Mouse (Mus musculus): ENCODE data around the gene Ino80b. TPM values are rescaled to one million over a fixed set of nuclear protein-coding genes. Genes with fewer than 3 reads are reported as not detected.

Gene Ino80b
- polyA plus RNA-seq, 1 experiment: 8.7 TPM

DNA sequence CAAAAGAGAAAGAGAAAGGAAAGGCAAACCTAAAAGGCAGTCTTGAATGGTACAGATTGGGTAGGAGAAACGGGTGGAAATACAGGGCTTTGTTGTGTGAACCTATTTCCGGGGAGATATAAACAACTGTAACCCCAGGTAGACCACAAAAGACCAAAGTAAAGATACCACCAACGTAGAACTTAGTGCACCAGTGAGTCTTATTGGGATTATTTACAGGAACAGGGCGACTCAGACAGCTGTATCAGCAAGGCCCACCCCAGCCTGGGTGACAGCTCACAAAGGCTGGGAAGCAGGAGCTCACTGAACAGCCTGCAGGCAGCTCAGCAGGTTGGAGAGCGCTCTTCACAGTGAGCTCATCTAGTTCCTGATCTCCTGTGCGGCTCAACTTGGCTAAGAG, 29.3 kb downstream of the Ino80b start:
- Histone ChIP-seq H3K27ac (replicated peaks; ENCODE audit: low read depth, low read length) (no peak overlapping the region), H3K4me1 (ENCODE audit: control insufficient read depth, insufficient read depth, insufficient read length, low read length) (peaks cover 2% of the 10 kb centered on the region; the same call in 1 of the 2 replicates), H3K4me3 (ENCODE audit: insufficient read depth, low read depth, low read length) (no peak overlapping the region)

DNA sequence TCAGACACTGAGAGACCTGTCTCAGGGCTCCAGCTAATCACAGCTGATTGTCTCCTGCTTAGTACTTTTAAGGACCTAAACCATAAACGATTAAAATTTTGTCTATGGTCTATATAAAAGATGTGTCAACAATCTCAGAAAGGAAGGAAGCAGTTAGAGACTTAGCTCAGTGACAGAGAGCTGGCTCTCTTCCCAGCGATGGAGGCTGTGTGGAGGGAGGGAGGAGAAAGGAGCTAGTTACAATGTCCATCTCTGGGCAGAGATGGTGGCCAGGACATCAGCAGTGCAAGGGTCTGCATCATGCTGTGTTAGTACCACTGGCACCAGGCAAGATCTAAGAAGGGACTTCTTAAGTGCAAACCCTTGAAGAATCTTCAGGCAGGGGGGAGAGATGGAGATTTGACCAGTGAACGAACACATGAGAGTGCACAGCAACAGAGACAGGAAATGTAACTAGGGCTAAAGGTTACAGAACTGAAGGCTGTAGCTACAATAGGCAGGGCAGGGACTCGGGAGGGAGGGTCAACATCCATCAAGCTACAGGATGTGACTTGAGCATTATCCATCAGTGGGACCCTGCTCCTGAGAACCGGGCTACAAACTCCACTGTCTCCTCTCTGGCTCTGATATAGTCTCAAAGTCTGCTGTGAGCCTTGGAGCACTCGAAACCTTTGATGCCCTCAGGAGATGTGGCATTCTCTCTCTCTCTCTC, 32.7 kb downstream of the Ino80b start:
- peaks cover 2% of the 10 kb centered on the region; the same call in 1 of the 2 replicates for H3K4me1 ChIP-seq (ENCODE audit: control insufficient read depth, insufficient read depth, insufficient read length, low read length)
- no peak overlapping the region for H3K4me3 ChIP-seq (ENCODE audit: insufficient read depth, low read depth, low read length)
- H3K27ac ChIP-seq (replicated peaks; ENCODE audit: low read depth, low read length): peak overlapping the region; percentile 30; the same call in 1 of the 2 replicates

DNA sequence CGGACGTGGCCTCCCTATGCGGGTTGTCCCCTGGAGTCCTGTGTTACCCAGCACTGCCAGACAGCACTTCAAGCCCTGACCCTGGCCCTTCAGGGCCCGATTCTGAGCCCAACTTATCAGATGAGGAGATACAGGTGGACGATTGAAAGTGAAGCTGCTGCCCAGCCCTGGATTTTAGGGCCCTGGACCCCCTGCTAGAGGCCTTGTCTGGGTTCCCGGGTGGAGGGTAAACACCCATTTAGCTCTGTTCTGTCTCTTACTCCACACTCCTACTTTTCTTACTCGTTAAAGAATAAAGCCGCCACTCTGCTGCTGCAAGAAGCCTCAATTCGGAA, 37.3 kb downstream of the Ino80b start:
- peaks cover 2% of the 10 kb centered on the region; the same call in 1 of the 2 replicates for H3K4me1 ChIP-seq (ENCODE audit: control insufficient read depth, insufficient read depth, insufficient read length, low read length)
- H3K27ac ChIP-seq (replicated peaks; ENCODE audit: low read depth, low read length): no peak overlapping the region
- H3K4me3 ChIP-seq (ENCODE audit: insufficient read depth, low read depth, low read length): peak overlapping the region; percentile 60

DNA sequence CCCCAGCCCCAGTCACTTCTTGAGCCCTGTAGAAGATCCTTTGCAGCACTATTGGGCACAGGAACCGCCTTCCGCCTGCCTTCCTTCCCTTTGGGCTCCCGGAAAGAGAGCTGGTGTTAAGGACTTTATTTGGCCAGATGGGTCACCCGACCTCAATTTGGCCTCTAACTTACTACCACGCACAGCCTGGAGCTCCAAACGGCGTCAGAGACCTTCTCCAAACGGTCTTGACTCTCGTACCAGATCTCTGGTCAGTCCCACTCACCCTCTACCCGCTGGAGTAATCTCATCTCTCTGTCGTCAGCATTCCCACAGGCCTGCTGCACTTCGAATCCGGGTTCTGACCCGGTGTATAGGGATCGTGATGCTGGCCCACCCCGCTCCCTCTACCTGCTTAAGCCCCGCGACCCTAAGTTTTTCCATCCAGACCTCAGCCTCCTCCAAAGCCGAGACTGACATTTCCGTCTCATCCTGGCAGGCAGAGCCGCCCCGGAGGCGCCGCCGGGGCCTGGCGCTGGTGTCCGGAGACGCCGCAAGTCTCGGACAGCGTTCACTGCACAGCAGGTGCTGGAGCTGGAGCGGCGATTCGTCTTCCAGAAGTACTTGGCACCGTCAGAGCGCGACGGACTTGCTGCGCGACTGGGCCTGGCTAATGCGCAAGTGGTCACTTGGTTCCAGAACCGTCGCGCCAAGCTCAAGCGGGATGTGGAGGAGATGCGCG, 37.9 kb downstream of the Ino80b start:
- H3K4me3 ChIP-seq (ENCODE audit: insufficient read depth, low read depth, low read length): peak overlapping the region; percentile 60
- H3K27ac ChIP-seq (replicated peaks; ENCODE audit: low read depth, low read length): peak overlapping the region; percentile 81
- H3K4me1 ChIP-seq (ENCODE audit: control insufficient read depth, insufficient read depth, insufficient read length, low read length): no peaks in the 10 kb centered on the region

DNA sequence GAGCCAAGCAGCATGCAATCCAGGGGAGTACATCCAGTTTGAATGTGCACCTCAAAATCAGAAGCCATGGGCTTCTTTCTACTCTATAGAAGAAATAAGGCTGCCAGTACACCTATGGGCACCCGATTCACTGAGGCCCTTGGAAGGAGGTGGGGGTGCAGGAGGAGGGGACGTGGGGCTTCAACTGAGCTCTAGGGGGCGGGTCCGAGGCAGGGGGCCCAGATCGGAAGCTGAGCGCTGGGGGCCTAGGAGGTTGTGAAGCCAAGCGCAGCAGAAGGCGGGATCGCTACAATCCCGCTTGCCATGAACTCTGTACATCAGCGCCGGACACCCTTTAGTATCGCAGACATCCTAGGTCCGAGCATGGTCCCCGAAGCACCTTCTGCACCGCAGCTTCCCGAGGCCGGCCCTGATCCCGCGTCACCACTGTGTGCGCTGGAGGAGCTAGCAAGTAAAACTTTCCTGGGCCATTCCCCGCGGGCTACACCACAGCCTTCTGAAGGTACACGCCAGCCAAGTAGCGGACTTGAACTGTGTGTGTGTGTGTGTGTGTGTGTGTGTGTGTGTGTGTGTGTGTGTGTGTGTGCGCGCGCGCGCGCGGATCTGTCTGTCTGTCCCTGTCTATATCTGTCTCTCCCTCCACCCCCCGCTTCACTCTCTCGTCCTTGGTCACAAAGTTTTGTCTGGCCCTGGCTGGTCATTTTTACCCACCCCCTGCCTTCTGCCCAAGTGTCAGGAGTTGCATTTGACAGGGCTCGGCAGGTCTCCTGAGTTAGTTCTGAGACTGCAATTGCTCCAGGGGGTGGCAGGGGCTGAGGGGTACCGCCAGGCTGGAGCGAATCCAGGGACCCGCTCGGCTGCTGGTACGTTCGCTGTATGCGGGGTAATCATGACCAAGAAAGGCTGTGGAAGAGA, 38.9 kb downstream of the Ino80b start, which contains the start of gene Lbx2:
Gene Lbx2, plus strand, starts transcription at position 247 of the 915 bp plus-strand sequence.
- Histone ChIP-seq H3K4me3 (ENCODE audit: insufficient read depth, low read depth, low read length) (peak within 1 kb of the TSS; percentile 60), H3K27ac (replicated peaks; ENCODE audit: low read depth, low read length) (peak within 1 kb of the TSS; percentile 81), H3K4me1 (ENCODE audit: control insufficient read depth, insufficient read depth, insufficient read length, low read length) (no peaks in the 10 kb centered on the region)

DNA sequence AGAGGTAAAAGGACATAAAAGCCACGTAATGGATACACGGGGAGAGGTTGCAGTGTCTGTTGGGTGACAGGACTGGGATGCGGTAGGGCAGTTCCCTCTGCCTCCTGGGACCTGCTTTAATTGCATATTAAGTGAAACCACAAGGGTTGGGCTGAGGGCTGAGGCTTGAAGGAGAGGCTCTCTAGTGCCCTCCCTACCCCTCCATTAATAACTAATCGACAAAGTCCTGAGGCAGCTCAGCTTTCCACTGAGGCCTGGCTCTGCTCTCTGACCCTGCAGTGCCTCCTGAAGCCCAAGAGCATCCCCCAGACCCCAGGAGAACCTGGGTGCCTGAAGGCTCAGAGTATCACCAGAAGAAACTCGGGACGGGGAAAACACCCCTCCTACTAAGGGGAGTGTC, 40.8 kb downstream of the Ino80b start:
- Histone ChIP-seq H3K4me1 (ENCODE audit: control insufficient read depth, insufficient read depth, insufficient read length, low read length) (no peaks in the 10 kb centered on the region), H3K4me3 (ENCODE audit: insufficient read depth, low read depth, low read length) (no peak overlapping the region), H3K27ac (replicated peaks; ENCODE audit: low read depth, low read length) (no peak overlapping the region)

DNA sequence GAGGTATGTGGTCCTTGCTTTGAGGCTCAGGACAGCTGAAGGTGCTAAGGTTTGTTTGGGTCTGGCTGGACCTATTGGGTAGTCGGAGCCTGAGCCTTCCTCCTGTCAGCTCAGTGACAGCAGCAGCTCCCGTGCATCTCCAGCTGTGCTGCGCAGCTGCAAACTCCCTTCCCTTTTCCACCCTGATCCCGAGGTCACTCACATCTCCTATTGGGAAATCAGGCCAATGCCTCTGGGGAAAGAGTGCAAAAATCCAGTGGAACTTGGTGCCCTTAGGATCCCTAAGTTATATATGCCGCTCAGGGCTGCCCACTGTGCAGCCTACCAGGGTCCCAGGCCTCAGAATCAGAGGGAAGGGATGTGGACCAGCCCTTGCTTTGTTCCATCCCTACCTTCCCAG, 41.7 kb downstream of the Ino80b start:
- no peak overlapping the region for H3K4me3 ChIP-seq (ENCODE audit: insufficient read depth, low read depth, low read length)
- no peaks in the 10 kb centered on the region for H3K4me1 ChIP-seq (ENCODE audit: control insufficient read depth, insufficient read depth, insufficient read length, low read length)
- no peak overlapping the region for H3K27ac ChIP-seq (replicated peaks; ENCODE audit: low read depth, low read length)

DNA sequence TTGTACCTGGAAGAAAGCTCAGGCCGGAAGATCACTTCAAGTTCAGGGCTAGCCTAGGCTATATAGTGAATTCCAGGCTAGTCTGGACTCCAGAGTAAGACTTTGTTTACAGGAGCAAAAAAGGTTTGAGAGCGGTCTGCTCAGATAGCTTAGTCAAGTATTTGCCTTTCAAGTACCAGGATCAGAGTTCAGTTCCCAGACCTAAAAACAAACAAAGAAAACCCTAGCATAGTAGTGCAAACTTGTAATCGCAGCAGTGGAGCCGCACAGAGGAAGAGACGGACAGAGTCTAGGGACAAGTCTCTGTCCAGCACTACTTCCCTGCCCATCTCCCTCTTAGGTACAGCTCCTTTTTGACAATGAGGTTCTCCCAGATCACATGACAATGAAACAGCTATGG, 45.0 kb downstream of the Ino80b start:
- no peak overlapping the region for H3K4me3 ChIP-seq (ENCODE audit: insufficient read depth, low read depth, low read length)
- no peak overlapping the region for H3K27ac ChIP-seq (replicated peaks; ENCODE audit: low read depth, low read length)
- H3K4me1 ChIP-seq (ENCODE audit: control insufficient read depth, insufficient read depth, insufficient read length, low read length): peaks cover 3% of the 10 kb centered on the region; the same call in 1 of the 2 replicates

DNA sequence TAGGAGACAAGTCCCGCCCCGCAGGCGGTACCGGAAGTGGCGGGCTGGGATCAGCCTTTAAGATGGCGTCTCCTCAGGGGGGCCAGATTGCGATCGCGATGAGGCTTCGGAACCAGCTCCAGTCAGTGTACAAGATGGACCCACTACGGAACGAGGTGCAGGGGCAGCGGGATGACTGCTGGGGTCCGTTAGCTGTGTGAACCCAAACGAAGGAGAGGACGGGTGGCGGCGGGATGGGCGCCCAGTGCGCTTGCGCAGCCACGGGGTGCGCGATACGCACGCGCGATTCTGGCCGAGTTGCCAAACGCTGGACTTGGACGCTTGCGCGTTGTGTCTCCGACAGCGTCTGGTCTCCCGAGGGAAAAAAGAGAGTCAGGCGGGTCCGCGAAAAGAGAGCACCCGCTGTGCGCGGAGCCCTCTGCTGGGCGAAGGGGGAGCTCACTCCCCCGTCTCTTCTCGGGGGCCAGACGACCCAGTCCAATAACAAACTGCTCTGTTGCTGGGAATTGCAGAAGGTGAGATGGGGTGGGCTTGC, 46.8 kb downstream of the Ino80b start:
- Histone ChIP-seq H3K4me3 (ENCODE audit: insufficient read depth, low read depth, low read length) (peak overlapping the region; percentile 90), H3K4me1 (ENCODE audit: control insufficient read depth, insufficient read depth, insufficient read length, low read length) (peaks cover 3% of the 10 kb centered on the region; the same call in 1 of the 2 replicates), H3K27ac (replicated peaks; ENCODE audit: low read depth, low read length) (peak overlapping the region; percentile 98)

DNA sequence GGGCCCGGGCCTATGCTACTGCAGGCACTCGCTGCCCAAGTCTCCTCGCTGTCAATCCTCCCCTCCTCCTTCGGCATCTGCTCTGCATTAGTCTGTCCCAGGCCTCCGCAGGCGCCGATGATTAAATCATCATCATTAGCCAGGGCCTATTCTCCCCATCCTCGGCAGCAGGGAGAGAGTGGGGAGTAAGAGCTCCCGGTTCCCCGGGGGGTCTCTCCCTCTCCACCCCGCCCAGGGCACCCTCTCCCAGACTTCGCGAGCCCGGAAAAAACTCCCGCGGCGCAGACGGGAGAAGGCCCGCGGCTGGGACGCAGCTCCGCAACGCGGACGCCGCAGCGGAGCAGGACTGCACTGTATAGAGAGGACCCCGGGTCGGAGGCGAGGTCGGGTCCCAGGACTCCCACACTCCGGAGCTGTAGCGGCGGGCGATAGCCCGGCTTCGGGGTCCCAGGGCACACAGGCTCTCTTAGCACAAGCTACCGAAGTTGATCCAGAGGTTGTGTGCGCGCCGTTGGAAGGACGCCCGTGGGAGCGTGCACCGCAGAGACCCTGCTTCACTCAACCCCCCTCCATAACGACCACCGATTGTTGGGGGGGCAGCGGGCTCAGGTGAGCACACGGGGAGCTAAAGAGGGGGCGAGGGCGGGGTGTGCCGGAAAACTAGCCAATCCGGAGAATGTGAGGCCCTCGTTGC, 47.5 kb downstream of the Ino80b start, which contains the start of gene Pcgf1:
Gene Pcgf1, plus strand, starts transcription at position 240 of the 694 bp plus-strand sequence.
- Histone ChIP-seq H3K4me3 (ENCODE audit: insufficient read depth, low read depth, low read length) (peak within 1 kb of the TSS; percentile 90), H3K4me1 (ENCODE audit: control insufficient read depth, insufficient read depth, insufficient read length, low read length) (peaks cover 3% of the 10 kb centered on the region; the same call in 1 of the 2 replicates), H3K27ac (replicated peaks; ENCODE audit: low read depth, low read length) (peak within 1 kb of the TSS; percentile 98)

DNA sequence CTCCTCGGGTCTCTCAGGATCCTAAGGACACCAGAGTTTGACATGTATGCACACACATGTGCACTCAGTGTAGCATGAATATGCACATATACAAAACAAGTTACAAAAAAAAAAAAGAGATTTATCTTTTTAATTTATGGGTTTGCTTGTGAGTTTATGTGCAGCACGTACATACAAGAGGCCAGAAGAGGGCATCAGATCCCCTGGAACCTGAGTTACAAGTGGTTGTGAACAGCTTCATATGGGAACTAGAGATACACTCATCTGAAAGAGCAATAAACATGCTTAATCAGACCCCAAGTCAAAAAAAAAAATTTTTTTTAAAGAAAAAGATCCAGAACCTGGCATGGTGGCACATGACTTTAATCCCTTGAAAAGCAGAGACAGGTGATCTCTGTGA, 50.3 kb downstream of the Ino80b start:
- no peak overlapping the region for H3K4me3 ChIP-seq (ENCODE audit: insufficient read depth, low read depth, low read length)
- H3K27ac ChIP-seq (replicated peaks; ENCODE audit: low read depth, low read length): no peak overlapping the region
- peaks cover 3% of the 10 kb centered on the region; the same call in 1 of the 2 replicates for H3K4me1 ChIP-seq (ENCODE audit: control insufficient read depth, insufficient read depth, insufficient read length, low read length)
